Mouse (Mus musculus) urinary bladder, postnatal 10 days (tissue): ENCODE results near the gene Hyal4.

Experiments
- DNase-seq: peaks from one replicate; pipeline ENCODE4 v3.0.0; 2022; ENCODE audit warnings: low spot score

Hyal4 gene

GRCm38 (mm10) chr6:24748029-24748428 is at the start of gene Hyal4:
Hyal4 (plus strand) TSS chr6:24748329.
- no peak for DNase-seq

GRCm38 (mm10) chr6:24707090-24707489 is 41.0 kb upstream of the Hyal4 start:
- DNase-seq = no peak

- DNase-seq = no peak
These were observed 40.6 kb upstream of the Hyal4 start for GRCm38 (mm10) chr6:24707499-24707898.

- DNase-seq = no peak
These were observed 26.6 kb upstream of the Hyal4 start for GRCm38 (mm10) chr6:24721317-24722099.

GRCm38 (mm10) chr6:24728130-24728529 is 20.0 kb upstream of the Hyal4 start:
- no peak for DNase-seq

- no peak for DNase-seq
These were observed 15.2 kb upstream of the Hyal4 start, which contains the start of gene Hyal6 for GRCm38 (mm10) chr6:24732945-24733344. Hyal6 (plus strand) TSS chr6:24733245.

GRCm38 (mm10) chr6:24734565-24734964 is 13.6 kb upstream of the Hyal4 start:
- DNase-seq = no peak

- DNase-seq = no peak
These were observed 11.2 kb downstream of the Hyal4 start for GRCm38 (mm10) chr6:24759281-24759680.

GRCm38 (mm10) chr6:24766261-24766660 is 18.1 kb downstream of the Hyal4 start:
- no peak for DNase-seq

- no peak for DNase-seq
These were observed 31.1 kb downstream of the Hyal4 start for GRCm38 (mm10) chr6:24779182-24779581.

- no peak for DNase-seq
These were observed 42.8 kb downstream of the Hyal4 start, which contains the start of gene Spam1 for GRCm38 (mm10) chr6:24790888-24791287. Spam1 (plus strand) TSS chr6:24791188.
